Mouse (Mus musculus) adrenal gland, postnatal 10 days (tissue): ENCODE data around the gene Edem3. TPM values are rescaled to one million over a fixed set of nuclear protein-coding genes. Genes with fewer than 3 reads are reported as not detected.

Source experiments
- DNase-seq: peaks from one replicate; pipeline ENCODE4 v3.0.0; 2021; ENCODE audit warnings: mixed read lengths
- total RNA-seq, 2 experiments: library from RNA; stranded (reverse); gene quantifications; 2 replicates each; pipeline ENCODE4 v1.2.3; 2021

Gene Edem3
- total RNA-seq, 2 experiments from 2014 or later, result 75.4 to 77.1 TPM

DNA sequence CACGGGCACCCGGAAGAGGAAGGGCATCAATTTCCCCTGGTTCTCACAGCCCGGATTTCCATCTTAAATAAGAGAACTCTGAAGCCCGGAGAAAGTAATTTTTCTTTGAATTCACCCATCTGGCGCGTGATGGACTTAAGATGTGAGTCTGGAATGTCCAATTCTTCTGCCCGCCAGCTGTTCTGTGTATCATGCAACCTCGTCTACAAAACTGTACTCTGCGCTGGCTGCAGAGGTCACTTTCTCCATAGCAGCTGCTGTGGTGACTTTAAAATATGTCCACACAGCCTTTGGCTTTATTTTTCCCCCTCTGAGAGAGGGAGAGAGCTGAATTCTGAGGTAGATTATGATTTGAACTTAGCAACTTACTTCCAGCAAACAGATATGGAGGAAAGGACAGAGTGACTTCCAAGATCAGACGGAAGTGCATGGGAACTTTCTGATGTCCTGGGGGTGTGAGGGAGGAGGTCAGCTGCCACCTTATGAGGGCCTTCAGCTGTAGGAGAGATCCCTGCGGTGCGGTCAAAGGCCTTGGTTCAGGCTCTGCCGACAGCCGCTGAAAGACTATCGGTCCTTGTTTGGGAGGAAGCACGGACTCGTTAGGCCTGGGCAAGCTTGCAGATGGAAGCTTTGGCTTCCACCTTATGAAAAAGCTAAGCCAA lies 108.1 kb downstream of the Edem3 start:
- no peak for DNase-seq

DNA sequence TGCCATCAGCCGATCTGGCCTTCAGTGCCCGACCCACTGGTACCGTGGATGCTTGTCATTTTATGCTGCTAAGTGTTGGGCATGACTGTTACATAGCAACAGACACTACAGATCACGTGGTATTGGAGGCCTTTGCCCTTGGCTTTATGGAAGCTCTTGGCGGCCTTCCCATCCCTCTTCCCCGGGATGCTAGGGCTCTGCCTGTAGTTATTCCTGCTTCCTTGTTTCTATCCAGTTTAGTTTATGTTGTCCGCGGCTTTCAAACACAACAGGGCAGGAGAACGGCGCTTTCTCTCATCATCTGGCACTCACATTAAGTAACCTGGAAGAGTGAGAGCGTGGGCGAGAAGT lies 108.6 kb downstream of the Edem3 start:
- peak; percentile 72 for DNase-seq

DNA sequence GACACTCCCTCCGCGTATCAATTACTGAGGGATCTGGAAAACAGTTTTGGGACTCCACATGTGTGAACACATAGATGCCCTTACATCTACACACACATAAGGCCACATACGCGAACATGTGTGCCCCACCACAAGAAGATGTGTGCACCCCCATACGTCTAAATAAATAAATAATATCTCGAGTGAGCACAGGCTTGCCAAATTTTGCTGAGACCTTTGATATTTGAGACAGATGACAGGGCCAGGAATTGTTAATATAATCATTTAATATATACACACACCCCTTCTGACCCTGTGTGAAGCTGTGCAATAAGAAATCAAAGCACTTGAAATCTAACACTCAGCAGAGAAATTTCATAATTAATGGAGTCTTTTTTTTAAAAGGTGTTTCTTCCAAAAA lies 109.2 kb downstream of the Edem3 start:
- no peak for DNase-seq

Other genes starting within 250 kb of the Edem3 start
- 10 to 100 TPM; 47.8 to 80.8 TPM for gene Fam129a, start 184.2 kb upstream of the Edem3 start, total RNA-seq